Mouse (Mus musculus) liver, adult (tissue): Measurements from ENCODE around the gene Sdccag8.

Source experiments
- GATA4 ChIP-seq: IDR thresholded peaks from 2 replicates; pipeline ENCODE4 v1.6.1; 2014; ENCODE audit warnings: mild to moderate bottlenecking, low read length; ENCODE audit not compliant: insufficient replicate concordance

Sdccag8 gene

GRCm38 (mm10) chr1:177016729-177017128 is 202.3 kb downstream of the Sdccag8 start:
- TF ChIP-seq GATA4, result no peak

GRCm38 (mm10) chr1:177018750-177019149 is 204.3 kb downstream of the Sdccag8 start:
- no peak for TF ChIP-seq GATA4

- no peak for TF ChIP-seq GATA4
Observed at GRCm38 (mm10) chr1:177019668-177020067, 205.2 kb downstream of the Sdccag8 start.

GRCm38 (mm10) chr1:177022751-177023150 is 208.3 kb downstream of the Sdccag8 start:
- no peak for TF ChIP-seq GATA4

- TF ChIP-seq GATA4, result no peak
Observed at GRCm38 (mm10) chr1:177027706-177028105, 213.2 kb downstream of the Sdccag8 start.

GRCm38 (mm10) chr1:177029032-177029431 is 214.6 kb downstream of the Sdccag8 start:
- TF ChIP-seq GATA4, result no peak

GRCm38 (mm10) chr1:177030669-177031068 is 216.2 kb downstream of the Sdccag8 start:
- no peak for TF ChIP-seq GATA4

- no peak for TF ChIP-seq GATA4
Observed at GRCm38 (mm10) chr1:177031196-177031595, 216.7 kb downstream of the Sdccag8 start.

GRCm38 (mm10) chr1:177032233-177032632 is 217.8 kb downstream of the Sdccag8 start:
- TF ChIP-seq GATA4, result no peak

- TF ChIP-seq GATA4, result no peak
Observed at GRCm38 (mm10) chr1:177035460-177035859, 221.0 kb downstream of the Sdccag8 start.

- no peak for TF ChIP-seq GATA4
Observed at GRCm38 (mm10) chr1:177038383-177038782, 223.9 kb downstream of the Sdccag8 start.

GRCm38 (mm10) chr1:177039093-177039674 is 224.7 kb downstream of the Sdccag8 start:
- TF ChIP-seq GATA4, result peak; percentile 22; the same call in 1 of the 2 replicates

GRCm38 (mm10) chr1:177040058-177040457 is 225.6 kb downstream of the Sdccag8 start:
- TF ChIP-seq GATA4, result no peak

GRCm38 (mm10) chr1:177045885-177046284 is 231.4 kb downstream of the Sdccag8 start:
- TF ChIP-seq GATA4, result no peak

GRCm38 (mm10) chr1:177046963-177047362 is 232.5 kb downstream of the Sdccag8 start:
- TF ChIP-seq GATA4, result no peak

GRCm38 (mm10) chr1:177048773-177049172 is 234.3 kb downstream of the Sdccag8 start:
- TF ChIP-seq GATA4, result no peak

- no peak for TF ChIP-seq GATA4
Observed at GRCm38 (mm10) chr1:177051366-177051963, 237.0 kb downstream of the Sdccag8 start.
